Mouse (Mus musculus): ENCODE data around the gene Gm38431. TPM values are rescaled to one million over a fixed set of nuclear protein-coding genes. Genes with fewer than 3 reads are reported as not detected.

Gm38431 gene
- polyA plus RNA-seq, 1 experiment from 2014 or later = 2.2 TPM

DNA sequence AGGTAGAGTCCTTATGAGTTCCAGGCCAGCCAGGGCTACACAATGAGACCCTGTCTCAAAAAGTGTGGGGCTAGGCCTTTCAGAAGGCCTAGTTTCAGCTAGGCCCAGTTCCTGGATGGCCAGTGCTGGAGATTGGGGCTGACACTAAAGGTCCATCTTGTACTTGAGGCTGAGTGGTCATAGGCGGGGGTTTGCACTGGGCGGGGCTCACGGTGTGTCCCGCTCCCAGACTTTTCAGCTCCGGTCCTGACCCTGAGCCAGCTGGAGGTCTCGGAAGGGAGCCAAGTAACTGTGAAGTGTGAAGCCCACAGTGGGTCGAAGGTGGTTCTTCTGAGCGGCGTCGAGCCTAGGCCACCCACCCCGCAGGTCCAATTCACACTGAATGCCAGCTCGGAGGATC, 64.9 kb downstream of the Gm38431 start:
- Histone ChIP-seq H3K4me1 (peaks cover 29% of the 10 kb centered on the region), H3K36me3 (no peaks in the 10 kb centered on the region), H3K27ac (no peak overlapping the region), H3K27me3 (peaks cover 34% of the 10 kb centered on the region), H3K4me2 (no peak overlapping the region), H3K4me3 (replicated peaks) (no peak overlapping the region), H3K9ac (no peak overlapping the region), H3K9me3 (replicated peaks) (no peaks in the 10 kb centered on the region)
- WGBS = 80% methylated on average over 12 of the region's 12 CpGs
- no peak for ATAC-seq (replicated peaks; ENCODE audit: low FRiP score)

DNA sequence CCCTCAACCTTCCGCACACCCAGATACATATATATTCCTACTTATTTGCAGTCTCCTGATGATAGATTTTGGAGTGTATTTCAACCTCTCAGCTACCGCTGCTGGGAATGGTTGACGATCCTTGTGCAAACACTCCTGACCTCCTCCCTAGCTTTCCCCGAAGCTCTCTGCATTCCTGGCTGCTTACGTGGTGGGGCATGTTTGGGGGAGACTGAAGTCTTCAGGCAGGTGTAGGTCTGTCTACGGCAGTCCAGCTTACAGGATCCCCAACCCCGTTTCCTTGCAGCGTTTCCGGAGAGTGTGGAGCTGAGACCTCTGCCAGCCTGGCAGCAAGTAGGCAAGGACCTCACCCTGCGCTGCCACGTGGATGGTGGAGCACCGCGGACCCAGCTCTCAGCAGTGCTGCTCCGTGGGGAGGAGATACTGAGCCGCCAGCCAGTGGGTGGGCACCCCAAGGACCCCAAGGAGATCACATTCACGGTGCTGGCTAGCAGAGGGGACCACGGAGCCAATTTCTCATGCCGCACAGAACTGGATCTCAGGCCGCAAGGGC, 66.5 kb downstream of the Gm38431 start:
- no peak for ATAC-seq (replicated peaks; ENCODE audit: low FRiP score)
- no peaks in the 10 kb centered on the region for H3K9me3 ChIP-seq (replicated peaks)
- no peak overlapping the region for H3K4me2 ChIP-seq
- H3K4me3 ChIP-seq (replicated peaks) = no peak overlapping the region
- WGBS = 69% methylated on average over 19 of the region's 19 CpGs
- no peak overlapping the region for H3K27ac ChIP-seq
- no peaks in the 10 kb centered on the region for H3K36me3 ChIP-seq
- peaks cover 14% of the 10 kb centered on the region for H3K4me1 ChIP-seq
- H3K27me3 ChIP-seq = peaks cover 31% of the 10 kb centered on the region
- H3K9ac ChIP-seq = no peak overlapping the region

DNA sequence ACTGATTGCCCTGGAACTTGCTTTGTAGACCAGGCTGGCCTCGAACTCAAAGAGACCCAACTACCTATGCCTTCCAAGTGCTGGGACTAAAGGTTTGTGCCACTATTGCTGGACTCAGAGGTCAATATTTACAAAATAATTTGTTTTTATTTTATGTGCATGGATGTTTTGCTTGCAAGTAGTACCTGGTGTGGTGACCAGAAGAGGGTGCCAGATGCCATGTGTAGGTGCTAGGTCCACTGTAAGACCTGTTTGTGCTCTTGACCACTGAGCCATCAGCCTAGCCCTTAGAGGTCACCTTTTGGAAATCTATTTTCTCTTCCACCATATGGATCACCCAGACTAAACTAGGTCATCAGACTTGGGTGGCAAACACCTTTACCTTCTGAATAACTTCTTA, 69.1 kb downstream of the Gm38431 start:
- Histone ChIP-seq H3K27me3 (peaks cover 19% of the 10 kb centered on the region), H3K27ac (no peak overlapping the region), H3K9me3 (replicated peaks) (no peaks in the 10 kb centered on the region), H3K4me2 (no peak overlapping the region), H3K4me3 (replicated peaks) (no peak overlapping the region), H3K36me3 (no peaks in the 10 kb centered on the region), H3K9ac (no peak overlapping the region), H3K4me1 (no peaks in the 10 kb centered on the region)
- ATAC-seq (replicated peaks; ENCODE audit: low FRiP score) = no peak
- 93% methylated on average over 1 of the region's 1 CpGs for WGBS

DNA sequence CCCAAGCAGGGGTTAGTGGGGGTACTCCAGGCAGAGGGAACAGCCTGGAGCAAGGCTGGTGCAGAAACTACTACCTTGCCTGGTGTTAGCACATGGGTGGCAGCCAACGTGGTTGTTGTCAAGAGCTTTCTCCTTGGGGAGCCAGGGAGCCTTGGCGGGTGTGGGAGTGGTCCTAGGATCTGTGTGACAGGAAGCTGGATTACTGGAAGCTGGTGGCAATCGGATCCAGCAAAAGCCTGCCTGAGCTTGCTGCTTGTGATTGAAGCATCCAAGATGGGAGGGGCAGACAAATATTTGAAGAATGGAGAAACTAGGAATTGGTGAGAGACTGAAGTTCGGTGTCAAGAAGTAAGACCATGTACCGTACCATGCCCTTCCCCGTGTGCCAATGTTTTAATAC, 69.5 kb downstream of the Gm38431 start:
- 58% methylated on average over 6 of the region's 6 CpGs for WGBS
- H3K4me3 ChIP-seq (replicated peaks) = no peak overlapping the region
- no peaks in the 10 kb centered on the region for H3K36me3 ChIP-seq
- H3K9ac ChIP-seq = no peak overlapping the region
- H3K4me1 ChIP-seq = peaks cover under 1% of the 10 kb centered on the region; the same call in 1 of the 2 replicates
- H3K27ac ChIP-seq = no peak overlapping the region
- no peaks in the 10 kb centered on the region for H3K9me3 ChIP-seq (replicated peaks)
- ATAC-seq (replicated peaks; ENCODE audit: low FRiP score) = no peak
- no peak overlapping the region for H3K4me2 ChIP-seq
- peaks cover 20% of the 10 kb centered on the region for H3K27me3 ChIP-seq

DNA sequence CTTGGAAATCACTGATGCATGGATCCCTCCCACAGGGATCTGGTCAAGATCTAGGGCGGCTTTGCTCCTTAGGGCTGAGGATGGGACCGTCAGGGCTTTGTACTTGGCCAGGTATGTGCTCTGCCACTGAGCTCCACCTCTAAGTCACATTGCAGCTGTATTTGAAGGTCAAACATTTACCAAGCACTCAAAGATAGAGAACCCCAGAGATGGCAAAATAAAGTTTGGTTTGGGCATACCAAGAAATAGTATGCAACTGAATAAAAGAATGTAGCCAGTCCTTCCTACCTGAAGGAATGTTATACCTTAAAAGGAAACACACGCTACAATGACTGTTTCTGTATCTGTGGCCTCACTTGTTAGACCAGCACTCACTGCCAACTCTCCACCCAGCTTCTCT, 70.4 kb downstream of the Gm38431 start:
- WGBS = 73% methylated on average over 3 of the region's 3 CpGs
- no peak overlapping the region for H3K4me2 ChIP-seq
- H3K27ac ChIP-seq = no peak overlapping the region
- no peak for ATAC-seq (replicated peaks; ENCODE audit: low FRiP score)
- no peaks in the 10 kb centered on the region for H3K36me3 ChIP-seq
- no peak overlapping the region for H3K4me3 ChIP-seq (replicated peaks)
- no peaks in the 10 kb centered on the region for H3K9me3 ChIP-seq (replicated peaks)
- H3K4me1 ChIP-seq = peaks cover 10% of the 10 kb centered on the region
- H3K27me3 ChIP-seq = peaks cover 23% of the 10 kb centered on the region
- no peak overlapping the region for H3K9ac ChIP-seq

DNA sequence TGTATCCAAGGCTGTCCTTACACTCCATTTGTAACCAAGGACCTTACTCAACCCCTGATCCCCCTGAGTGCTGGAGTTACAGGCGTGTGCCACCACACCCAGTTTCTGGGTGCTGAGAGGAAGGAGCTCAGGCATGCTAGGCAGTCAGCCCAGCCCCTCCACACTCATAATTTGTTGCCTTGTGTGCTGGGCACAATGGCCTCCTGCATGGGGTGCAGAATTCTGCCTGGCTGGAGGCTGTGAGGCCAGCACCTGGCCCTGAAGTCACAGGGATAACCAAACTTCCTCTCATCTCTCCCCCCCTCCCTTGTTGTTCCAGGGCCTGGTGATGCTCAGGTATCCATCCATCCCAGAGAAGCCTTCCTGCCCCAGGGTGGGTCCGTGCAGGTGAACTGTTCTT, 73.2 kb downstream of the Gm38431 start:
- Histone ChIP-seq H3K4me2 (no peak overlapping the region), H3K4me3 (replicated peaks) (no peak overlapping the region), H3K4me1 (peaks cover 28% of the 10 kb centered on the region), H3K9me3 (replicated peaks) (no peaks in the 10 kb centered on the region), H3K27me3 (peaks cover 40% of the 10 kb centered on the region), H3K9ac (no peak overlapping the region), H3K27ac (no peak overlapping the region), H3K36me3 (no peaks in the 10 kb centered on the region)
- ATAC-seq (replicated peaks; ENCODE audit: low FRiP score) = no peak
- WGBS = 72% methylated on average over 2 of the region's 2 CpGs

MicroRNAs within 50 kb of the gene (microRNA counts, 519-probe panel; counts per million panel counts)
- 2,670 counts per million, percentile 60 among the panel's probes with 10 or more counts for microRNA mmu-miR-1900

Small RNA genes within 50 kb of the gene (microRNA-seq; reads per million reads assigned to microRNA genes)
- gene Mir1900 = not detected
- 0.89 reads per million for gene Mir7082

Other genes starting within 250 kb of the Gm38431 start
- gene A230050P20Rik, start 223.4 kb downstream of the Gm38431 start, polyA plus RNA-seq (2015; fragmentation: Nextera tagmentation; extraction: Ambion mirVana) = 15.2 and 16.1 TPM in 2 replicates
- 2.5 and 2.8 TPM in 2 replicates for gene Angptl6, start 212.3 kb downstream of the Gm38431 start, polyA plus RNA-seq (2015; fragmentation: Nextera tagmentation; extraction: Ambion mirVana)
- 84.2 and 93.7 TPM in 2 replicates for gene Ppan, start 203.8 kb downstream of the Gm38431 start, polyA plus RNA-seq (2015; fragmentation: Nextera tagmentation; extraction: Ambion mirVana)
- gene Eif3g, start 193.4 kb downstream of the Gm38431 start, polyA plus RNA-seq (2015; fragmentation: Nextera tagmentation; extraction: Ambion mirVana) = 319 and 321 TPM in 2 replicates
- gene Dnmt1, start 132.1 kb downstream of the Gm38431 start, polyA plus RNA-seq (2015; fragmentation: Nextera tagmentation; extraction: Ambion mirVana) = 96.9 and 108 TPM in 2 replicates
- gene S1pr2, start 115.2 kb downstream of the Gm38431 start, polyA plus RNA-seq (2015; fragmentation: Nextera tagmentation; extraction: Ambion mirVana) = 29.8 and 32.7 TPM in 2 replicates
- gene Mrpl4, start 89.3 kb downstream of the Gm38431 start, polyA plus RNA-seq (2015; fragmentation: Nextera tagmentation; extraction: Ambion mirVana) = 140 and 143 TPM in 2 replicates
- gene Icam1, start 76.0 kb downstream of the Gm38431 start, polyA plus RNA-seq (2015; fragmentation: Nextera tagmentation; extraction: Ambion mirVana) = 10.8 and 13.7 TPM in 2 replicates
- gene Icam4, start 62.6 kb downstream of the Gm38431 start, polyA plus RNA-seq (2015; fragmentation: Nextera tagmentation; extraction: Ambion mirVana) = 2.0 and 2.7 TPM in 2 replicates
- 0.18 and 0.38 TPM in 2 replicates for gene Icam5, start 59.9 kb downstream of the Gm38431 start, polyA plus RNA-seq (2015; fragmentation: Nextera tagmentation; extraction: Ambion mirVana)
- 1.6 and 1.8 TPM in 2 replicates for gene Zglp1, start 24.9 kb downstream of the Gm38431 start, polyA plus RNA-seq (2015; fragmentation: Nextera tagmentation; extraction: Ambion mirVana)
- gene Gm49373, start 18.9 kb downstream of the Gm38431 start, polyA plus RNA-seq (2015; fragmentation: Nextera tagmentation; extraction: Ambion mirVana) = 0.45 and 0.86 TPM in 2 replicates
- 53.9 and 61.0 TPM in 2 replicates for gene Fdx1l, start 18.4 kb downstream of the Gm38431 start, polyA plus RNA-seq (2015; fragmentation: Nextera tagmentation; extraction: Ambion mirVana)
- gene Raver1, start within 50 bp of the Gm38431 start, polyA plus RNA-seq (2015; fragmentation: Nextera tagmentation; extraction: Ambion mirVana) = 67.9 and 76.3 TPM in 2 replicates
- 12.7 and 15.5 TPM in 2 replicates for gene Tyk2, start 39.2 kb upstream of the Gm38431 start, polyA plus RNA-seq (2015; fragmentation: Nextera tagmentation; extraction: Ambion mirVana)
- gene Cdc37, start 58.0 kb upstream of the Gm38431 start, polyA plus RNA-seq (2015; fragmentation: Nextera tagmentation; extraction: Ambion mirVana) = 332 and 351 TPM in 2 replicates
- 12.6 and 12.7 TPM in 2 replicates for gene Pde4a, start 73.7 kb upstream of the Gm38431 start, polyA plus RNA-seq (2015; fragmentation: Nextera tagmentation; extraction: Ambion mirVana)
- gene Keap1, start 147.4 kb upstream of the Gm38431 start, polyA plus RNA-seq (2015; fragmentation: Nextera tagmentation; extraction: Ambion mirVana) = 55.1 and 64.2 TPM in 2 replicates
- gene S1pr5, start 156.4 kb upstream of the Gm38431 start, polyA plus RNA-seq (2015; fragmentation: Nextera tagmentation; extraction: Ambion mirVana) = 0.19 TPM in 1 of 2 replicates, not detected in the other
- 42.7 and 49.5 TPM in 2 replicates for gene Atg4d, start 173.3 kb upstream of the Gm38431 start, polyA plus RNA-seq (2015; fragmentation: Nextera tagmentation; extraction: Ambion mirVana)
- 13.8 and 19.8 TPM in 2 replicates for gene Kri1, start 196.0 kb upstream of the Gm38431 start, polyA plus RNA-seq (2015; fragmentation: Nextera tagmentation; extraction: Ambion mirVana)
- 51.2 and 51.5 TPM in 2 replicates for gene Cdkn2d, start 199.4 kb upstream of the Gm38431 start, polyA plus RNA-seq (2015; fragmentation: Nextera tagmentation; extraction: Ambion mirVana)
- gene Ap1m2, start 220.3 kb upstream of the Gm38431 start, polyA plus RNA-seq (2015; fragmentation: Nextera tagmentation; extraction: Ambion mirVana) = 35.9 and 37.1 TPM in 2 replicates
- 85.4 and 97.1 TPM in 2 replicates for gene Slc44a2, start 228.7 kb upstream of the Gm38431 start, polyA plus RNA-seq (2015; fragmentation: Nextera tagmentation; extraction: Ambion mirVana)

Data from kidney, embryonic 15.5 days (tissue).